Mouse (Mus musculus) lung, postnatal 4 days (tissue): ENCODE measurements around the gene Tmem267.
"Not testable (repeated sequence)": the region's sequence is repeated elsewhere in the genome, so short reads cannot be mapped to it uniquely, and the experiment has no call there.

ENCODE experiments used
- DNase-seq, 2 experiments: peaks; one replicate each; pipeline ENCODE4 v3.0.0; 2021

The Tmem267 gene

DNA sequence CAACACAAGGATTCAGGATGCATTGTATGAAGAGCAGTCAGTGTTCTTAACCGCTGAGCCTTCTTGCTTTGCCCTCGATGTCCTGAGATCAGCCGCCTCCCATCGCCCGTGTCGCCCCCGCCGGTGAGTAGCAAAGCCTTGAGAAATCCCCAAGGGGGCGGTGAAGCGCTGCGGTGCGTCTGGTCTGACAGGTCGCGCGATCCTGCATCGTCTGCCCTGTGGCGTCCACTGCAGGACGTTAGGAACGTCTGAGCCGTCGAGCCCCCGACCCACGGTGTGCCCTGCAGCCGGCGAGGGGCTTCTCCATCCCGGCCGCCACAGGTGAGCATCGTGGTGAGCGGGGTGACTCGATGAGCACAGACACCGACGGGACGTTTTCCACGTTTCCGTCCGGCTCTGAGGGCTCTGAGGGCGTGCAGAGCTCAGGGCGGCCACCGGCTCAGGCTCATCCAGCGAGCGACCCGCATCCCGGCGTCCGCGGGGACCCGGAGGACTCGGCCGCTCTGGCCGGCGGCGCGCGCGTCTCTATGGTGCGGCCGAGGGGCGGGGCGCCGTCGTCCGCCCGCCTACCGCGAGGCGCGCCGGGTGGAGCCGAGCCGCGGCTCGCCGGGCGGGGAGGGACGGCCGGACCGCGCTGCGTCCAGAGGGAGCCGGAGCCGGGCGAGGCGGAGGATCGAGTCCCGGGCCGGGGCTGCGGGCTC is at the start of gene Tmem267, which contains the start of gene 3110070M22Rik:
Gene Tmem267 (plus strand): TSS at position 160 of the 701 bp plus-strand sequence.
Gene 3110070M22Rik (minus strand): TSS at position 504 of the 701 bp plus-strand sequence.
- peak; percentile 89 to 92 for DNase-seq

DNA sequence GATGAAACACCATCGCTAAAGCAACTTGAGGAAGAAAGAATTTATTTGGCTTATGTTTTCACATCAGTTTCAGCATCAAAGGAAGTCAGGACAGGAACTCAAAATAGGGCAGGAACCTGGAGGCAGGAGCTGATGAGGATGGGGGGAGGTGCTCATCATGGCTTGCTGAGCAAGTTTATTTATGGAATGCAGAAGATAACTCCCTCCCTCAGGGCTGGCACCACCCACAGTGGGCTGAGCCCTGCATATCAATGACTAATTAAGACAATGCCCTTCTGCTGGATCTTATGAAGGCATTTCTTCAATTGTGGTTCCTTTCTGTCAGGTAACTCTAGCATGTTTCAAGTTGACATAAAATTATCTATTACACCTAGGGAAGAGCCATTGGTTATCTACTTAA is 45.6 kb upstream of the Tmem267 start:
- no peak for DNase-seq

DNA sequence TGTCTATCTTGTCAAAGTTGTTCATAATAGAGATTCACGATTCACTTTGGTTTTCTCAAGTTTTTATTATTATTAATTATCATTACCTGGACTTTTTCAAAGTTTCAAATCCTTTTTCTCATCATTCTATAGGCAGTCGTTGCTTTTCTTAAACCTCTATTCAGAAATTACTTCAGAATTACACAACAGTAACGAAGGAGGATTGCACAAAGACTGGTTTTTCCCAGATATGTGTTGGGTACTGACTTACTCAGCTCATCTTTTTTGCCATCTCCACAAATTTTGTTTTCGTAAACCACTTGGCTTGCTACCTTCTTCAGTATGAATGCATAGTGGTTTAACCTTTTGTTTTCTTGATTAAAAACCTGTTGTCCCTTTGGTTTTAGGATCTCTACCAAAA is 34.3 kb upstream of the Tmem267 start:
- DNase-seq: no peak

DNA sequence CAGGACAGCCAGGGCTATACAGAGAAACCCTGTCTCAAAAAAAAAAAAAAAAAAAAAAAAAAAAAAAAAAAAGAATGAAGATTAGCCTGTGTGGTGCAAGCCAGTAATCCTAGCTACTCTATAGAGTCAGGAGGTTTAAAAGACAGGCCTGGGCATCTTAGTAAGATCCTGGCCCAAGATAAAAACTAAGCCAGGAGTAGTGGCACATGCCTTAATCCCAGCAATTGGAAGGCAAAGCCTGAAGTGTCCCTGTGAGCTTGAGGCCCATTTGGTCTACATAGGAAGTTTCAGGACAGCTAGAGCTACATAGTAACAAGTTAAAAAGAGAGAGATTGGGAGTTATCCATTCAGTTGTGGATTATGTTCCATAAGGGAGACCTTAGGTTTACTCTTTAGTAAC is 32.8 kb upstream of the Tmem267 start:
- DNase-seq: no peak

DNA sequence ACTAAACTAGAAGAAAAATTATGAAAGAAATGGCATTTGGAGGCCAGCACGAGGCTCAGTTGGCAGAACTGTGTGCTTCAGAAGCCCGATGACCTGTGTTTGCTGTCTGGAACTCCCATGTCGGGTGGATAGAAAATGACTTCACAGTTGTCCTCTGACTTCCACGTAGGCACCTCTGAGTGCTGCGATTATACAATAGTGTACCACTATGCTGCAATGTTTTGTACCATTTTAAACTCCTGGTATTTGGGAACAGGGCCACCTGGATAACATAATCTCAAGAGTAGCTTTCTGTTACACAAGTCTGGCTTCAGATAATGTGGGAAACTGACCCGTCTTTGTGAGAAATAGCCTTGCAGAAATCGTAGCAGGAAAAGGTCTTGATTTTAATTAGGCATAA is 31.5 kb upstream of the Tmem267 start:
- DNase-seq: no peak

DNA sequence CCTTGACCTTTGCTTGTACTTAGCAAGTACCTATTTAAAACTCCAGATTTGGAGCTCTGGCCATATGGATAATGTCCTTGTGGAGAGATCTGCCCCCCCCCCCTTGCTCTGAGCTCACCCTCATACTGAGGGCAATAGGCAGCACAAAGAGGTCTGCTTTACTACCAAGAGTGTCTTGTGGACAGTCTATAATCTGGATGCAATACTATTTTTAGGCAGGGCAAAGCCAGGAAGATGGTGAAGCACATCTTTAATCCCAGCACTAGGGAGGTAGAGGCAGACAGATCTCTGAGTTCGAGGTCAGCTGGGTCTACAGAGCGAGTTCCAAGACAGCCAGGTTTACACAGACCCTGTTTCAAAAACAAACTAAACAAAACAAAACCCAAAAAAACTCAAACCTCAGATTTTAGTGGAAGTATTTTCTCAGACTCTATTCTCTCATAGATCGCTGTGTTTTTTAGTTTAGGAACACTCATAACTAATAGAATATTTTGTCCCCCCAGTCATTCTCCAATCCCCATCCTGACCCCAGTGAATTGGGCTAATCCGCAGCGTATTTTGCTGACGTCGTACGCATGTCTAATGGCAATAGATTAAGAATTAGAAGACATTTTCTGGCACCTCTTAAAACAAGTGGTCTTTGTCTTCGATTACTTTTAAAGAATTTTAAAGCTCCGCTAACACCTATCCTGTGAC is 25.8 kb upstream of the Tmem267 start:
- no peak for DNase-seq

DNA sequence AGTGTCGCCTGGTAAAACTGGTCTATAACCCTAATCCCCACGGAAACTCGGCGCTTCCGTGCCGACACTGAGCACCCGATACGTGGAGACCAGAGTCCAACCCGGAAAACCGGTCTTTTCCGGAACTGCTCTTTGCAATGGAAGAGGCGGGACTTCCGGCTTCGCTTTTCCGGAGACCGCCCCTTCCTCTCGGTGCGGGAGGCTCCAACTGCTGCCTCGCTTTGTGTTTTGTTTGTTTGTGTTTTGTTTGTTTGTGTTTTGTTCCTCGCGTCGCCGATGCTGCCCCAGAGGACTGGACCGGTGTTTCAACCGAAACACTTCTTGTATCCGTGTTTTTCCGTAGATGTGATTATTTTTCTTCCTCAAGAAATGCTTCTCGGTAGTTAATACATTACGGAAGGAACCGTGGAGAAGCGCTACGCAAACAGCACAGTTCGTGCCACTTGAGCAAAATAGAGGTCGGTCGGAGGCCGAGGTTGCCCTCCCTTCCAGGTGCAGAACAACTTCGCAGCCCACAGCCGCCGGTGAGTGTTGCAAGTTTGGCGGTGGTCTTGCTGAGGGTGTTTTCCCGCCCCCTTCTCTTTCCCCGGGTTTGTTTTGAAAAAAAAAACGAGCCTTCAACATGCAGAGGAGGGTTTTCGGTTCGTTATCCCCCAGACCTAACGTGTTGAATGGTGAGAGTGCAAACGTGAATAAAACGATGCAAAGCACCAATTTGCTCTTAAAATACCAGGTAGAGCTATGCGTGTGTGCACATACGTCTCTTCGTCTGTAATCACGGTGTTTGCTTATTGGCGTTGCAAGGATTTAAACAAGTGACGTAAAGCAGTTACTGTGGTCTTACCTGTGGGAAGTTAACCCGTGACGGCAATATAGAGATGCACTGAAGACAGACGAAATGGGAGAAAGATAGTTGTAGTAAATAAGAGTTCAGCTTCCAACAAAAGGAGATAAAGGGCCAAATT is 25.0 kb upstream of the Tmem267 start, which contains the start of gene 4833420G17Rik:
Gene 4833420G17Rik (plus strand): TSS at position 173 of the 965 bp plus-strand sequence.
- peak; percentile 90 for DNase-seq

DNA sequence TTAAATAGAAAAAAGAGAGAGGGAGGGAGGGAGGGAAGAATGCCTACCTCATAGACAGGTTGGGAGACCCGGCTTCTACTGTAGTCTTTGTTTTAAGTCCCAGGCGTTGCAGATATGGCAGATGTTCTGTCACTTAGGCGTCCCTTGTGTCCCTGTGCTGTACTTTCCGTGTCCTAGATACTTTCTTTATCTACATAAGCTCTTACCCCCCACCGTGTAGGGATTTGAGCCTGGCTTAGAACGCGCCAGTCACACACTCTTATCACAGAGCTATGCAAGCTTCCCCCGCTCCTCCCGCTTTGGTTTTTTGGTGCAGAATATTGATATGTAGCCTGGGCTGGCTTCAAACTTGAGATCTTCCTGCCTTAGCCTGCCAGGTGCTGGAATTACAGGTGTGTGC is 11.2 kb upstream of the Tmem267 start:
- DNase-seq: no peak

DNA sequence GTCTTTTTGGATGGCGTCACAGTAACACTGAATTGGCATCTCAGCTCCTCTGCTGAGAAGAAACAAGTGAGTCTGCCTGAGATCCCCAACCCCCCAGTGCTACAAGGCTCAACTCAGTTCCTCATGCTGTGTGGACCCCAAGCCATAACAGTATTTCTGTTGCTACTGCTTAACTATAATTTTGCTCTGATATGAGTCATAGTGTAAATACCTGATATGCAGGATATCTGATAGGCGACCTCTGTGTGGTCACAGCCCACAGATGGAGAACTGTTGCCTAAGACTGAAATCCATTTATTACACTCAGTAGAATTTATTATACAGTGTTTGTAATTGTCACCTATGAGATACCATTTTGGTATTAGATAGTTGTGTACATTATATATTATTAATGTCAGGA is 10.1 kb upstream of the Tmem267 start:
- no peak for DNase-seq

DNA sequence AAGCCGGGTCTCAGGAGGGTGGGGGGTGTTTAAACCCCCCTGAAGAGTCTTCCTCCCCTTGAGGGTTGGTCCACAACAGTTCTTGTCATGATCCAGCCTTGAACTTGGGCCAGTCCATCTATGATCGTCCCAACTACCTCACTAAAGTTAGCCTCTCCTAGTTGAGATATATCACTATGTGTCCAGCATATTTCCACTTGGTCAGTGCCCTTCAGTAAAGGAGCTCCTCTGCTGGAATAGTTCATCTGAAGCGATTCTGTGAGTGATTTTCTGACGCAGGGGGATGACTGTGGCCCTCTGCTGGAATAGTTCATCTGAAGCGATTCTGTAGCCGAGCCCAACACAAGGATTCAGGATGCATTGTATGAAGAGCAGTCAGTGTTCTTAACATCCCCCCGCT is 485 bp upstream of the Tmem267 start:
- DNase-seq: no peak

DNA sequence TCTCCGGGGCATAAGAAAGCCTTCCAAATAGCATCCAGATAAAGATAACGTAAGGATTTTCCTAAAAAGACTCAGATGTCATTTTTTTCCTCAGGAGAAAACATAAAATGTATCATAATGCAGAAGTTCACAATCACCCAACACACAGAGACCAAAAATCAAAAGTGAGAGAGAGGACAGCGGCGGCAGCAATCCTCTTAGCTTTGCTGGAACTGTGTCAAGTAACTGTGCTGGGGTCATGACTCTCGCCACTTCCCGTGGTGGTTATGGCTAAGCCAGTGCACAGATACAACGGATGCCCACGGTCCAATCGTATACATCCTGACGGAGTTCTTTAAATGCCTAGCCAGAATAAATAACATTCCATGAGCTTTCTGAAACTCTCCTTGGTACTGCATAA is 4.2 kb downstream of the Tmem267 start:
- DNase-seq: not testable (repeated sequence)

DNA sequence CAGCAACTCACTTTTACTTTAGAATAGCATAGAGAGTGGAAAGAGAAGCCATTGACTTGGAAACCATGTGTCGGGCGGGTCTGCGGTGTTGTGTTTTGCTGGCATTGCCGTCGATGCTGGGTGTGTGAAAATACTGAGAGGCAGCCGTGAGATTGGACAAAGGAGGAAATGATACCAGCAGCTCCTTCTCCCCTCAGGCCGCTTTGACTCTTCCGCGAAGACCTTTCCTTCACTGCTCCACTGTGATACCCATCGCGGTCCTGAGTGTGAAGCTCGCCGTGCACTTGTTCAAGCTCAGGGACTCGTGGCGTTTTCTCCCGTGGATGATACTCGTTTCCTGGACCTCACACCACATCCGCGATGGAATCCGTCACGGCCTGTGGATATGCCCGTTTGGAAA is 7.1 kb downstream of the Tmem267 start:
- not testable (repeated sequence) for DNase-seq

DNA sequence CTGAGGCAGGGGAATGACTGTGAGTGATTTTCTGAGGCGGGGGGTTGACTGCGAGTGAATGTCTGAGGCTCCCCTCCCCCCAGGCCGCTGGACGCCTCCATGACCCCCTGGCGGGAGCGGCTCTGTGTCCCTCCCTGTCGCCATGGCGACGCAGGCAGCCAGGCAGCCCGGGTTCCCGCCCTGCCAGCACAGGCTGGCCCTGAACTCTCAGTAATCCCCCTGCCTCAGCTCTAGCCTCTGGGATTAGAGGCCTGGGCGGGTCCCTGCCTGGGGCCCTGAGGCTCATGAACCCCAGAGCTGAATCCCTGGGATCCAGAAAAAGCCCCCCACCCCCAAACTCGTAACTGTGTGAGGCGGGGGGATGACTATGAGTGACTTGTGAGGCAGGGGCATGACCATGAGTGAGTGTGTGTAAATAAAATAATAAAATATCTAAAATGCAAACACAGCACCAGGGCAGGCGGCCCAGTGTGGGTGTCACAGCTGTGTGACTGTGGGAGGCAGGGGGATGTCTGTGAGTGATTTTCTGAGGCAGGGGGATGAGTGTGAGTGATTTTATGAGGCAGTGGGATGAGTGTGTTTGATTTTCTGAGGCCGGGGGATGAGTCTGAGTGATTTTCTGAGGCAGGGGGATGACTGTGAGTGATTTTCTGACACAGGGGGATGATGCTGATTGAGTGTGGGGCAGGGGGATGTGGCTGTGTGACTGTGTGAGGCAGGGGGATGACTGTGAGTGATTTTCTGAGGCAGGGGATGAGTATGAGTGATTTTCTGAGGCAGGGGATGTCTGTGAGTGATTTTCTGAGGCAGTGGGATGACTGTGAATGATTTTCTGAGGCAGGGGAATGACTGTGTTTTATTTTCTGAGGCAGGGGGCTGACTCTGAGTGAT is 108.7 kb downstream of the Tmem267 start:
- peak; percentile 42 to 44 for DNase-seq

DNA sequence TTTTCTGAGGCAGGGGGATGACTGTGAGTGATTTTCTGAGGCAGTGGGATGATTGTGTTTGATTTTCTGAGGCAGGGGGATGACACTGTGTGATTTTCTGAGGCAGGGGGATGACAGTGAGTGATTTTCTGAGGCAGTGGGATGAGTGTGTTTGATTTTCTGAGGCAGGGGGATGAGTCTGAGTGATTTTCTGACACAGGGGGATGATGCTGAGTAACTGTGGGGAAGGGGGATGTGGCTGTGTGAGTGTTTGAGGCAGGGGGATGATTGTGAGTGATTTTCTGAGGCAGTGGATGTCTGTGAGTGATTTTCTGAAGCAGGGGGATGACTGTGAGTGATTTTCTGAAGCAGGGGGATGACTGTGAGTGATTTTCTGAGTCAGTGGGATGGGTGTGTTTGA is 110.6 kb downstream of the Tmem267 start:
- DNase-seq: peak in 1 of 2 experiments; percentile 10

DNA sequence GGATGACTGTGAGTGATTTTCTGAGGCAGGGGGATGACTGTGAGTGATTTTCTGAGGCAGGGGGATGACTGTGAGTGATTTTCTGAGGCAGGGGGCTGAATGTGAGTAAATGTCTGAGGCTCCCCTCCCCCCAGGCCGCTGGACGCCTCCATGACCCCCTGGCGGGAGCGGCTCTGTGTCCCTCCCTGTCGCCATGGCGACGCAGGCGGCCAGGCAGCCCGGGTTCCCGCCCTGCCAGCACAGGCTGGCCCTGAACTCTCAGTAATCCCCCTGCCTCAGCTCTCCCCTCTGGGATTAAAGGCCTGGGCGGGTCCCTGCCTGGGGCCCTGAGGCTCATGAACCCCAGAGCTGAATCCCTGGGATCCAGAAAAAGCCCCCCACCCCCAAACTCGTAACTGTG is 111.2 kb downstream of the Tmem267 start:
- peak; percentile 36 to 51 for DNase-seq

DNA sequence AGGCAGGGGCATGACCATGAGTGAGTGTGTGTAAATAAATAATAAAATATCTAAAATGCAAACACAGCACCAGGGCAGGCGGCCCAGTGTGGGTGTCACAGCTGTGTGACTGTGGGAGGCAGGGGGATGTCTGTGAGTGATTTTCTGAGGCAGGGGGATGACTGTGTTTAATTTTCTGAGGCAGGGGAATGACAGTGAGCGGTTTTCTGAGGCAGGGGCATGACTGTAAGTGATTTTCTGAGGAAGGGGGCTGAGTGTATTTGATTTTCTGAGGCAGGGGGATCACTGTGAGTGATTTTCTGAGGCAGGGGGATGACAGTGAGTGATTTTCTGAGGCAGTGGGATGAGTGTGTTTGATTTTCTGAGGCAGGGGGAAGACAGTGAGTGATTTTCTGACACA is 111.7 kb downstream of the Tmem267 start:
- DNase-seq: not testable (repeated sequence)

DNA sequence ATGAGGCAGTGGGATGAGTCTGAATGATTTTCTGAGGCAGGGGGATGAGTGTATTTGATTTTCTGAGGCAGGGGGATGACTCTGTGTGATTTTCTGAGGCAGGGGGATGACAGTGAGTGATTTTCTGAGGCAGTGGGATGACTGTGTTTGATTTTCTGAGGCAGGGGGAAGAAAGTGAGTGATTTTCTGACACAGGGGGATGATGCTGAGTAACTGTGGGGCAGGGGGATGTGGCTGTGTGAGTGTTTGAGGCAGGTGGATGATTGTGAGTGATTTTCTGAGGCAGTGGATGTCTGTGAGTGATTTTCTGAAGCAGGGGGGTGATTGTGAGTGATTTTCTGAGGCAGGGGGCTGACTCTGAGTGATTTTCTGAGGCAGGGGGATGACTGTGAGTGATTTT is 112.3 kb downstream of the Tmem267 start:
- DNase-seq: peak; percentile 44 to 55

DNA sequence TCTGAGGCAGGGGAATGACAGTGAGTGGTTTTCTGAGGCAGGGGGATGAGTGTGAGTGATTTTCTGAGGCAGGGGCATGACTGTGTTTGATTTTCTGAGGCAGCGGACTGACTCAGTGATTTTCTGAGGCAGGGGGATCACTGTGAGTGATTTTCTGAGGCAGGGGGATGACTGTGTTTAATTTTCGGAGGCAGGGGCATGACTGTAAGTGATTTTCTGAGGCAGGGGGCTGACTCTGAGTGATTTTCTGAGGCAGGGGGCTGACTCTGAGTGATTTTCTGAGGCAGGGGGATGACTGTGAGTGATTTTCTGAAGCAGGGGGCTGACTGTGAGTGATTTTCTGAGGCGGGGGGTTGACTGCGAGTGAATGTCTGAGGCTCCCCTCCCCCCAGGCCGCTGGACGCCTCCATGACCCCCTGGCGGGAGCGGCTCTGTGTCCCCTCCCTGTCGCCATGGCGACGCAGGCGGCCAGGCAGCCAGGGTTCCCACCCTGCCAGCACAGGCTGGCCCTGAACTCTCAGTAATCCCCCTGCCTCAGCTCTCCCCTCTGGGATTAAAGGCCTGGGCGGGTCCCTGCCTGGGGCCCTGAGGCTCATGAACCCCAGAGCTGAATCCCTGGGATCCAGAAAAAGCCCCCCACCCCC is 115.0 kb downstream of the Tmem267 start:
- DNase-seq: peak; percentile 64 to 77

DNA sequence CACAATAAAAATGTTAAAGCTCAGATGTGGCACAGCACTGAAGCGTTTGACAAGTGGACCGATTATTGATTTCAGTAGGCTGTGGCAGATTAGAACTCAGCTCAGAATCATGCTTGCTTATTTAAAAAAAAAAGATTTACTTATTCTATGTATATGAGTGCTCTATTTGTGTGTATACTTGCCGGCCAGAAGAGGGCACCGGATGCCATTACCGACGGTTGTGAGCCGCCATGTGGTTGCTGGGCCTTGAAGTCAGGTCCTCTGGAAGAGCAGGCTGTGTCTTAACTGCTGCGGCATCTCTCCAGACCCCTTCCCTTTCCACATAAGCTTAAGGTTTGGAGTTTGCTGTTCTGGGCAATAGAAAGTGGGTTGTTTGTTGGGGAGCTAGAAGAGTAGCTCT is 116.1 kb downstream of the Tmem267 start:
- not testable (repeated sequence) for DNase-seq

DNA sequence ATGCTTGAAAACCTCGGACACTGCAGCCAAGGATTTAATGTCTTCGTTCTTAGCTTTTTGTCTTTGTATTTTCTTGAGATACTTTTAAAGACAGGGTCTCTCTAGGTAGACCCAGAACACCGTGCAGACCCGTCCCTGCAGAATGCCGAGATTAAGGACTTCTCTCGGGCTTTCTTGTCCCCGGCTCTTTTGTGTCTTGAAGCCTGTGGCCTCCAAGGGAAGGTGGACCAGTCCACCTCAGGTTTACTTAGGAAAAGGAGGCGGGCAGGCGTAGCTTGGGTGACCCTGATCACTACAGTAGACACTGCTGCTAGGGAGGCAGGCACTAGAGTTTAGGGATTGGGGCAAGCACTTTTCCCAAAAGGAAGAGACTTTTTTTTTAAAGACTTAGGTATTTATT is 116.5 kb downstream of the Tmem267 start:
- DNase-seq: not testable (repeated sequence)

DNA sequence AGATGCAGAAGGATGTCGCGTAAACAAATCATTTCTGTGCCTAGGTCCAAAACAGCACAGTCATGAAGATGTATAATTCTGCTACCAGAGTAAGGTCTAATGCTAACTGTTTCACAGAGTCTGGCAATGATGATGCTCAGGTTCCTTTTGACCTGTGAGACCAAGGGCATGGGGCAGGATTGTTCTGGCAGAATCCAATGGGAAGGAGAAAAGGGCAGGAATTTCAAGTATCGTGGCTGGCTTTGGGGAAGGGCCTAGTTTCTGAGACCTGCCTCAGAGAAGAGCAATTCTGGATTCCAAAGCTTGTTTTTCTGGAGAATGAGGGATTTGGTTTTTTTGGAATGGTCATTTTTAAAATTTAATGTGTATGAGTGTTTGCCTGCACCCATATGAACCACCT is 131.0 kb downstream of the Tmem267 start:
- no peak for DNase-seq

DNA sequence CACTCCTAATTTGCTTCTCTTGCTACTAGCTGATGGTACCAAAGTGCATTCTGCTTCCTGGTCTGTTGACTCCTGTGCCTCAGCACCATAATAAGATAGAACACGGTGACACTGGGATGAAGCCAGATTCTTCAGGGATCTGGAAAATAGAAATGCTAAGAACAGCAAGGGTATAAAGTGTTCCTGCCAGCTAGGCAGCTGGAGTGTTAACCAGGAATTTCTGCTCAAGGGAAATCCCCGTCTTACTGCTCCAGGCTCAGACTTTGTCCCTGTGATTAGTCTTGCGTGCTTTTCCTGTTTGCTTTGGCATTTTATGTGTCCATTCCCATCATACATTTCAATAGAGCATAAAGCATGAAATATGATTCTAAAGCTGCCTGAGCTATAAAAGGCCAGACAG is 131.9 kb downstream of the Tmem267 start:
- no peak for DNase-seq
